Mouse (Mus musculus) stomach, embryonic 14.5 days (tissue): Measurements from ENCODE around the gene Kif13a. TPM values are rescaled to one million over a fixed set of nuclear protein-coding genes. Genes with fewer than 3 reads are reported as not detected.

ENCODE experiments used
- ATAC-seq: fragments of 200-750 bp; cut with Nextera tagmentation; 2 replicates; pipeline ENCODE4 v1.8.0; 2017; ENCODE audit warnings: low read depth, moderate TSS enrichment; ENCODE audit not compliant: insufficient number of reproducible peaks, insufficient read depth, low FRiP score
- H3K27ac ChIP-seq: fragments of 300-500 bp; sonication (generic); 2 replicates; pipeline ENCODE4 v1.5.1; 2014; ENCODE audit warnings: mild to moderate bottlenecking, low read length, moderate library complexity, mixed read lengths
- H3K27me3 ChIP-seq: fragments of 300-500 bp; sonication (generic); 2 replicates; pipeline ENCODE4 v1.6.1; 2014; ENCODE audit warnings: low read length, control low read depth, mixed read lengths; ENCODE audit not compliant: control insufficient read depth, insufficient read depth
- H3K36me3 ChIP-seq: fragments of 300-500 bp; sonication (generic); 2 replicates; pipeline ENCODE4 v1.6.1; 2014; ENCODE audit warnings: mild to moderate bottlenecking, control low read depth, low read length, moderate library complexity, mixed read lengths; ENCODE audit not compliant: control insufficient read depth, insufficient read depth
- H3K4me1 ChIP-seq: fragments of 300-500 bp; sonication (generic); 2 replicates; pipeline ENCODE4 v1.6.1; 2014; ENCODE audit warnings: low read length, control low read depth, mixed read lengths; ENCODE audit not compliant: control insufficient read depth, insufficient read depth
- H3K4me2 ChIP-seq: fragments of 300-500 bp; sonication (generic); replicated peaks from 2 replicates; pipeline ENCODE4 v1.6.1; 2014; ENCODE audit warnings: low read depth, low read length, control low read depth
- H3K4me3 ChIP-seq: fragments of 300-500 bp; sonication (generic); 2 replicates; pipeline ENCODE4 v1.5.1; 2014; ENCODE audit warnings: low read depth, low read length, control low read depth
- H3K9ac ChIP-seq: fragments of 300-500 bp; sonication (generic); replicated peaks from 2 replicates; pipeline ENCODE4 v1.6.1; 2014; ENCODE audit warnings: low read depth, mild to moderate bottlenecking, control low read depth, low read length, moderate library complexity, mixed read lengths
- H3K9me3 ChIP-seq: fragments of 300-500 bp; sonication (generic); 2 replicates; pipeline ENCODE4 v1.6.1; 2016; ENCODE audit warnings: low read depth, low read length, control low read depth; ENCODE audit not compliant: control insufficient read depth
- WGBS: fragments of 180-500 bp; shearing (Covaris S2); extraction: QIAGEN DNeasy Blood & Tissue Kit; methylation state at CpG from one replicate; pipeline ENCODE4 v1.1.7; 2014; 5-methylcytosine and 5-hydroxymethylcytosine counted together
- polyA plus RNA-seq: library from polyadenylated mRNA; unstranded; fragments of >200 nt; fragmentation: Nextera tagmentation; extraction: Ambion mirVana; gene quantifications from 2 replicates; pipeline ENCODE4 v1.2.1, GENCODE M21; 2014

Gene Kif13a
- polyA plus RNA-seq, 1 experiment from 2014 or later, result 14.8 TPM

DNA sequence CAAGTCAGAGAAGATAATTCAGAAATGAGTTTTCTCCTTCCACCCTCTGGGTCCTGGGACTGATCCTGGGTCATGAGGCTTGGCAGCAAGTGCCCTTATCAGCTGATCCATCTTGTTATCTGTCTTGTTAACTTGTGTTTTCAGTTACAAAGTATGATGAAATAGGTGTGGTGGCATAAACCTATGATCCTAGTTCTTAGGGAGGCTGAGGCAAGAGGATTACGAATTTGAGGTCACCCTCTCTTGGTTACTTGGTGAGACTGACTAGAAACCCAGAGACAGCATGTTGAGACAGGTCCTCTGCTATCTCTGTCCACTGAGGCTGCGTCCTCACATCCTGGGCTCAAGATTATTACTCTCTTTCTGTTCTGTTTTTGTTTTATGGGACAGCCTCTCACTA, 164.3 kb downstream of the Kif13a start:
- WGBS, result 92% methylated on average over 2 of the region's 2 CpGs
- H3K9ac ChIP-seq, result no peak overlapping the region
- no peak overlapping the region for H3K27ac ChIP-seq
- H3K4me3 ChIP-seq, result no peak overlapping the region
- no peaks in the 10 kb centered on the region for H3K9me3 ChIP-seq
- peaks cover 36% of the 10 kb centered on the region for H3K36me3 ChIP-seq
- no peaks in the 10 kb centered on the region for H3K27me3 ChIP-seq
- H3K4me1 ChIP-seq, result no peaks in the 10 kb centered on the region
- ATAC-seq, result no peak
- no peak overlapping the region for H3K4me2 ChIP-seq

- Histone ChIP-seq H3K27ac (no peak overlapping the region), H3K9ac (no peak overlapping the region), H3K27me3 (no peaks in the 10 kb centered on the region), H3K4me3 (no peak overlapping the region), H3K9me3 (no peaks in the 10 kb centered on the region), H3K36me3 (peaks cover 34% of the 10 kb centered on the region), H3K4me1 (no peaks in the 10 kb centered on the region), H3K4me2 (no peak overlapping the region)
- no peak for ATAC-seq
- 86% methylated on average over 9 of the region's 9 CpGs for WGBS
Measured at GRCm38 (mm10) chr13:46763210-46763609, 166.5 kb downstream of the Kif13a start.

GRCm38 (mm10) chr13:46760921-46761320, 168.7 kb downstream of the Kif13a start:
- H3K9me3 ChIP-seq, result no peaks in the 10 kb centered on the region
- no peak overlapping the region for H3K4me3 ChIP-seq
- H3K4me2 ChIP-seq, result no peak overlapping the region
- H3K4me1 ChIP-seq, result no peaks in the 10 kb centered on the region
- ATAC-seq, result no peak
- H3K9ac ChIP-seq, result no peak overlapping the region
- WGBS, result 84% methylated on average over 6 of the region's 6 CpGs
- peaks cover 31% of the 10 kb centered on the region for H3K36me3 ChIP-seq
- no peaks in the 10 kb centered on the region for H3K27me3 ChIP-seq
- H3K27ac ChIP-seq, result no peak overlapping the region

- H3K4me1 ChIP-seq, result no peaks in the 10 kb centered on the region
- ATAC-seq, result no peak
- no peak overlapping the region for H3K9ac ChIP-seq
- H3K4me2 ChIP-seq, result no peak overlapping the region
- H3K4me3 ChIP-seq, result no peak overlapping the region
- H3K27me3 ChIP-seq, result no peaks in the 10 kb centered on the region
- no peak overlapping the region for H3K27ac ChIP-seq
- peaks cover 29% of the 10 kb centered on the region for H3K36me3 ChIP-seq
- no peaks in the 10 kb centered on the region for H3K9me3 ChIP-seq
- 80% methylated on average over 8 of the region's 8 CpGs for WGBS
Measured at GRCm38 (mm10) chr13:46759281-46759809, 170.3 kb downstream of the Kif13a start.

DNA sequence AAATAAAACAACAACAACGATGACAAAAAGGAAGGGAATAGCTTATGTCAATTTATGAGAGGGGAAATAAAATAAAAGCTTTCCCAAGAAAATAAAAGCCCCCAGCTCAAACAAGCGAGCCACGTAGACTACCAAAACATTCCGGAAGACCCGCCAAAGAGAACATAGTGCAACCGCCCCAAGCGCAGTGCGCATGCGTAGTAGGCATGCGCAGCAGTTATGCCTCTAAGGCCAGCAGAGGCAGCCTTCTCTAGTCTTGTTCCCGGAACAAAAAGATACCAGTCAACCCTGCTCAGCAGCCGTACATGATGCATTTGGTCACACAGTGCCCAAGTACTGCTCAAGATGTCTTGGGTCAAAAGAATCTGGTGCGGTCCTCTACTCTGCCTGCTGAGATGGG, 171.0 kb downstream of the Kif13a start:
- no peaks in the 10 kb centered on the region for H3K4me1 ChIP-seq
- H3K4me2 ChIP-seq, result no peak overlapping the region
- no peak overlapping the region for H3K4me3 ChIP-seq
- H3K27ac ChIP-seq, result no peak overlapping the region
- no peaks in the 10 kb centered on the region for H3K27me3 ChIP-seq
- ATAC-seq, result no peak
- no peaks in the 10 kb centered on the region for H3K9me3 ChIP-seq
- H3K36me3 ChIP-seq, result peaks cover 29% of the 10 kb centered on the region
- H3K9ac ChIP-seq, result no peak overlapping the region
- WGBS, result 94% methylated on average over 13 of the region's 13 CpGs

GRCm38 (mm10) chr13:46757946-46758345, 171.7 kb downstream of the Kif13a start:
- no peaks in the 10 kb centered on the region for H3K9me3 ChIP-seq
- H3K9ac ChIP-seq, result no peak overlapping the region
- H3K4me3 ChIP-seq, result no peak overlapping the region
- no peaks in the 10 kb centered on the region for H3K27me3 ChIP-seq
- H3K36me3 ChIP-seq, result peaks cover 25% of the 10 kb centered on the region
- no peak overlapping the region for H3K27ac ChIP-seq
- 82% methylated on average over 7 of the region's 7 CpGs for WGBS
- no peak overlapping the region for H3K4me2 ChIP-seq
- ATAC-seq, result no peak
- no peaks in the 10 kb centered on the region for H3K4me1 ChIP-seq

GRCm38 (mm10) chr13:46753294-46753693, 176.4 kb downstream of the Kif13a start:
- Histone ChIP-seq H3K4me3 (no peak overlapping the region), H3K36me3 (peaks cover 15% of the 10 kb centered on the region), H3K4me1 (no peaks in the 10 kb centered on the region), H3K9me3 (no peaks in the 10 kb centered on the region), H3K27me3 (no peaks in the 10 kb centered on the region), H3K27ac (no peak overlapping the region), H3K9ac (no peak overlapping the region), H3K4me2 (no peak overlapping the region)
- 78% methylated on average over 5 of the region's 5 CpGs for WGBS
- ATAC-seq, result no peak

GRCm38 (mm10) chr13:46752566-46753229, 177.0 kb downstream of the Kif13a start:
- ATAC-seq, result no peak

More at GRCm38 (mm10) chr13:46752566-46753229, 177.0 kb downstream of the Kif13a start:
- no peak overlapping the region for H3K27ac ChIP-seq
- no peak overlapping the region for H3K4me3 ChIP-seq
- no peak overlapping the region for H3K9ac ChIP-seq
- peaks cover 12% of the 10 kb centered on the region for H3K36me3 ChIP-seq
- H3K9me3 ChIP-seq, result no peaks in the 10 kb centered on the region
- WGBS, result 73% methylated on average over 13 of the region's 13 CpGs
- no peaks in the 10 kb centered on the region for H3K4me1 ChIP-seq
- no peak overlapping the region for H3K4me2 ChIP-seq
- H3K27me3 ChIP-seq, result no peaks in the 10 kb centered on the region
